ENCODE assay signal across 8 mouse cellular contexts in the genomic region with DNA sequence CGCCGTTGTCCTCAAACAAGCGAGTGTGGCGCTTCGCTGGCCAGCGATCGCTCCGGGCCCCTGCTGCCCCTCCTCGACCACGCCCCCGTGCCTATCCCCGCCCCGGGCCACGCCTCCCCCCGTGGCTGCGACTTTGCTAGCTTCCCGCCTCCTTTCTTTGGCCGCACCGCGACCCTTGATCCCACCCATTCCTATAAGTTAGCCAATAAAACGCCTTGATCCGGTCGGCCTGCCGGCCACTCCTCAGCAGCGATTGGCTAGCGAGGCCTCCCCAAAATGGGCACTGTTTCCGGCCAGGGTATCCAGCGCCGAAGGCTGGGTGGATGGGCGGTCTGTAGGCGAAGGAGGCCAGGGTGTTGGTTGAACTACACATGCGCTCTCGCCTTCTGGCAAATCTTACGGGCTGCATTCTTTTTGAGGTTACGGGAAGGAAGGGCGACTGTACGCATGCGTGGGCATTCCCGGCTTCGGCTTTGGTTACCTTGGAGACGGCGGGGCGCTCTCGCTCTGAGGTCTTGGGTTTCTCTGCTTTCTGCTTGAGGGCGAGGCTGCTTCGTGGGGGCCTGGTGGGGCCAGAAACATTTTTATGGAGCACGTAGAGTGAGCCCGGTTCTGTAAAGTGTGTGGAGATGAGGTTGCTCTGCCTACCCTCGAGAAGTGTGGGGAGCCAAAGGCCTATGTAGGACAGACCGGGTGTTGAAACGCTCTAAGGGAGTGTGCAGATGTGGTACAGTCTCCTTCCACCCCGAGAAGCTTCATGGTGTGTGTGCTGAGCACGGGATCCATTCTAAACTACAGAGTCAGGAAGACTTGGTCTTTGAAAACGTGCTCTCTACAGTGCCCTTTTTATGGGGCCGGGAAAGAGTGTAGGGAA. TPM values are rescaled to one million over a fixed set of nuclear protein-coding genes. Genes with fewer than 3 reads are reported as not detected.
DNase-seq lines count a peak whose midpoint lies in the region; ATAC-seq lines count a peak whose summit lies in the region.

Map3k14 (minus strand) TSS at position 127 of the 874 bp plus-strand sequence.

- no peaks in the 10 kb centered on the region for H3K36me3 ChIP-seq in heart, embryonic 13.5 days
- H3K36me3 ChIP-seq in liver, embryonic 12.5 days, result no peaks in the 10 kb centered on the region
- no peaks in the 10 kb centered on the region for H3K36me3 ChIP-seq in stomach, embryonic 15.5 days

- H3K9me3 ChIP-seq in heart, embryonic 13.5 days, result no peaks in the 10 kb centered on the region
- H3K9me3 ChIP-seq in liver, embryonic 12.5 days (replicated peaks), result no peaks in the 10 kb centered on the region
- no peaks in the 10 kb centered on the region for H3K9me3 ChIP-seq in stomach, embryonic 15.5 days

- ATAC-seq in heart, embryonic 13.5 days (ENCODE audit: extremely low read depth, insufficient number of reproducible peaks, low FRiP score, low TSS enrichment), result peak; percentile 97
- ATAC-seq in liver, embryonic 12.5 days, result peak; percentile 97
- ATAC-seq in stomach, embryonic 15.5 days (ENCODE audit: insufficient read depth, low FRiP score, low read depth), result peak; percentile 99

- WGBS in heart, embryonic 13.5 days, result 1% methylated on average over 55 of the region's 55 CpGs
- WGBS in liver, embryonic 12.5 days (ENCODE audit: insufficient replicate concordance), result 2% methylated on average over 55 of the region's 55 CpGs
- WGBS in stomach, embryonic 15.5 days, result 1% methylated on average over 55 of the region's 55 CpGs

- H3K27me3 ChIP-seq in heart, embryonic 13.5 days (replicated peaks), result no peaks in the 10 kb centered on the region
- 0 out of 2 replicates have a peak, but pooled peaks cover 11% of the 10 kb centered on the region for H3K27me3 ChIP-seq in liver, embryonic 12.5 days (replicated peaks)
- no peaks in the 10 kb centered on the region for H3K27me3 ChIP-seq in stomach, embryonic 15.5 days (replicated peaks)

- peak within 1 kb of the TSS; percentile 80 for H3K4me3 ChIP-seq in brown adipose tissue, adult 24 weeks (ENCODE audit: insufficient read depth, low read depth, low read length)
- peak within 1 kb of the TSS; percentile 62 for H3K4me3 ChIP-seq in heart, embryonic 13.5 days
- peak within 1 kb of the TSS; percentile 65 for H3K4me3 ChIP-seq in liver, embryonic 12.5 days
- peak within 1 kb of the TSS; percentile 75 for H3K4me3 ChIP-seq in stomach, embryonic 15.5 days (replicated peaks)

- H3K27ac ChIP-seq in brown adipose tissue, adult 24 weeks (replicated peaks; ENCODE audit: low read depth, low read length), result peak within 1 kb of the TSS; percentile 58
- H3K27ac ChIP-seq in heart, embryonic 13.5 days (replicated peaks), result peak within 1 kb of the TSS; percentile 83
- peak within 1 kb of the TSS; percentile 70 for H3K27ac ChIP-seq in liver, embryonic 12.5 days
- H3K27ac ChIP-seq in stomach, embryonic 15.5 days, result peak within 1 kb of the TSS; percentile 89

- peak; percentile 99 for DNase-seq in CD4-positive, CD25-positive, alpha-beta regulatory T cell, adult 2 months (ENCODE audit: low read depth, low spot score)
- peak; percentile 83 for DNase-seq in fat pad, adult 2 months (ENCODE audit: extremely low read depth, low read depth, low spot score)
- peak; percentile 100 for DNase-seq in kidney, postnatal 10 days
- peak; percentile 99 to 100 for DNase-seq in natural killer cell, adult 2 months (ENCODE audit: low spot score in 2 of 2)

- peak within 1 kb of the TSS; percentile 85 for H3K9ac ChIP-seq in heart, embryonic 13.5 days
- peak within 1 kb of the TSS; percentile 70 for H3K9ac ChIP-seq in liver, embryonic 12.5 days
- peak within 1 kb of the TSS; percentile 76 for H3K9ac ChIP-seq in stomach, embryonic 15.5 days

- H3K4me1 ChIP-seq in brown adipose tissue, adult 24 weeks (ENCODE audit: control insufficient read depth, insufficient read depth, insufficient read length, low read length), result peaks cover 4% of the 10 kb centered on the region
- H3K4me1 ChIP-seq in heart, embryonic 13.5 days, result peaks cover 43% of the 10 kb centered on the region
- H3K4me1 ChIP-seq in liver, embryonic 12.5 days, result peaks cover 54% of the 10 kb centered on the region
- peaks cover 32% of the 10 kb centered on the region; the same call in 1 of the 2 replicates for H3K4me1 ChIP-seq in stomach, embryonic 15.5 days

- H3K4me2 ChIP-seq in heart, embryonic 13.5 days, result peak within 1 kb of the TSS; percentile 83
- H3K4me2 ChIP-seq in liver, embryonic 12.5 days, result peak within 1 kb of the TSS; percentile 97
- peak within 1 kb of the TSS; percentile 83 for H3K4me2 ChIP-seq in stomach, embryonic 15.5 days

RNA-seq across cellular contexts. Expression of gene Map3k14, which starts in this region (rescaled TPM):
- polyA plus RNA-seq in brown adipose tissue, adult 24 weeks (2012; ENCODE audit: insufficient read depth, insufficient read length, missing spikeins), result 1.5 and 3.8 TPM in 2 replicates
- 1.8 and 1.9 TPM in 2 replicates for polyA plus RNA-seq in heart, embryonic 13.5 days (2015; fragmentation: Nextera tagmentation; extraction: Ambion mirVana)
- 0.84 and 0.93 TPM in 2 replicates for polyA plus RNA-seq in liver, embryonic 12.5 days (2016; fragmentation: Nextera tagmentation; extraction: Ambion mirVana)
- 3.6 and 3.8 TPM in 2 replicates for polyA plus RNA-seq in stomach, embryonic 15.5 days (2015; fragmentation: Nextera tagmentation; extraction: Ambion mirVana)

Comparison
In these comparisons a context has a peak if more than half of its experiments do, and no peak if none do; other contexts are left out.
1. Peak in every context shown above with its lines: DNase-seq, ATAC-seq, H3K4me3 ChIP-seq and H3K27ac ChIP-seq.
2. Peak in ATAC-seq, H3K4me3 ChIP-seq, H3K27ac ChIP-seq, H3K9ac ChIP-seq and H3K4me2 ChIP-seq in liver, embryonic 12.5 days; RNA of the gene not detected or under 1 TPM.